Mouse (Mus musculus): ENCODE results near the gene Ctnnbip1.

The Ctnnbip1 gene

DNA sequence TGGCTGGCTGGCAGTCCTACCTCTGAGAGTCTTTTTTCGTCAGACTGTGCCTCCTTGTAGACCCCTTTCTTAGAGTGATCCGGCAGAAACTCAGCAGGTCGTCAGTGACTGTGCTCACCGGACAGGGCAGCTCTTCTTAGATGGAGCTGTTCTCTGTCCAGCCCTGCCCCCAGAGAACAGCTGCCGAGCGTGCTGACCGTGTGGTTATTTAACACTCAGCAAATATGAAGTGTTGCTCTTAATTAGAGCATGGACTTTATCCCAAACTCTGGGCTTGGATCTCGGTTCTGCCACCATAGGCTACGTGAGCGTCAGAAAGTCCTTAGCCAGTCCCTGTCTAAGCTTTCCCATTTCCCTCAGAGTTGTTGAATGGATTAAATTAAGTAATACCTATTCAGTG lies 3.2 kb downstream of the Ctnnbip1 start:
- no peak for DNase-seq (ENCODE audit: low spot score in 2 of 2)

DNA sequence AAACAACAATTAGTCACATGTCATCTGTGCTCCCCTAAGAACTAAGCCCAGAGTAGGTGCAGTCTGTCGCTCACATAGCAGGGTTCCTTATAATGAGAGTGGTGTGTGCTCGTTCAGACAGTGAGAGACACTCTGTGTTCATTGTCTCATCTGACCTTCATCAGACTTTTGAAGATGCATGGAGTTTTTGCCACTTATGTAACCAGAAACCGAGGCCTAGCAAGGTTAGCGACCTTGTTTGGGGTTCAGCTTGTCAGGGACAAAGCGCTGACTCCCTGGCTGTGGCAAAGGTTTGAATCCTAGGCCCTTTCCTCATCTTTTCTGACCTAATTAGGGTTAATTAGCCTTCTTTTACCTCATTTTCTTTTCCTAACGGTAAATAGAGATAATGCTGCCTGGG lies 5.9 kb downstream of the Ctnnbip1 start:
- DNase-seq (ENCODE audit: low spot score in 2 of 2) = no peak

DNA sequence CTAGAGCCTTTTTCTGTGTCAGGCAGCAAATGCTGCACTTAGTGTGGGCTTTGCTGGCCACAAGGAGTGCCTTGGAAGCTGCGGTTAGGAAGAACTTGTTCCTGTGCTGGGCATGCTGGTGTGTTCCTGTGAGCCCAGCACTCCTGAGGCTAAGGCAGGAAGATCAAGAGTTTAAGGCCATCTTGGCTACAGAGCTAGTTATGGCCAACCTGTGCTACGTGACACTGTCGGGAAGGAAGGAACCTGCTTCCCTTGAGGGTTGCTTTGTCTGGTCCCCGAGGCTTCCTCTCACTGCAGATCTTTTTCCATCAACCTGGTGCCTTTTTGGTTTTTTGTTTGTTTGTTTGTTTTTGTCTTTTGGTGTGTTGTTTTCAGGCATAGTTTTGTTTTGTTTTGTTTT lies 7.1 kb downstream of the Ctnnbip1 start:
- no peak for DNase-seq (ENCODE audit: low spot score in 2 of 2)

DNA sequence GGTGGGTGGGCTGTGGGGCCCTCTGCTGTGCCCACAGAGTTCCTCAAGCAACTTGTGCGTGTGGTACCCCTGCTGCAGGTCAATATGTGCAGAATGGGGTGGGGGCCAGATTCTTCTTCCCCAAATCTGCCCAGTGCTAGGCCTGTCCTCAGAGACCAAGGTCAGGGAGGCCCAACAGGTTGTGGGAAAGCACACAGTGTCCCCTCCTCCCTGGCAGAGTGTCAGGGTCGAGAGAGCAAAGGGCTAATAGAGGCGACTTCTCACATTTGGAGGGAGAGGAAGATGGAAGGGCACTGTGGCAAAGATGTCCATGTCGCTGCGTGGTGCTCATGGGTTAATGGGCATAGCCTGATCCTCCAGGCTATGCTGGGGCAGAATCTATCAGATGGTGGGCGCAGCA lies 7.8 kb downstream of the Ctnnbip1 start:
- no peak for DNase-seq (ENCODE audit: low spot score in 2 of 2)

DNA sequence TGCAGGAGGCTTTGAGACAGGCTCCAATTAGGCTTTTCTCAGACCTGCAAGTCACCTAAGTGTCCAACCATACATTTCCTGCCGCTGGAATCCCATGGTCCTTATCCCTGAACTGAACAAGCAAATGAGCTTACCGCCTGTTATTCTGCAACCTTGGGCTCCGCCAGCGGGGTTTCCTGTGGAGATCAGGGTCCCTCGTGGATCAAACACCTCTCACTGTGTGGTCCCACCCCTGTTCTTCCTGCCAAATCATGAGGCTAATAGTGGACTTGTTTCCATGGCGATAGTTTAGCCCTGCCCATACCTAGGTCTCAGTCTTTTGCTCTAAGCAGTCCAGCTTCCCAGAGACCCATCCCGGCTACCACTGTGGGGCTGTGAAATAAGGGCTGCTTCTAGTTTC lies 8.3 kb downstream of the Ctnnbip1 start:
- no peak for DNase-seq (ENCODE audit: low spot score in 2 of 2)

DNA sequence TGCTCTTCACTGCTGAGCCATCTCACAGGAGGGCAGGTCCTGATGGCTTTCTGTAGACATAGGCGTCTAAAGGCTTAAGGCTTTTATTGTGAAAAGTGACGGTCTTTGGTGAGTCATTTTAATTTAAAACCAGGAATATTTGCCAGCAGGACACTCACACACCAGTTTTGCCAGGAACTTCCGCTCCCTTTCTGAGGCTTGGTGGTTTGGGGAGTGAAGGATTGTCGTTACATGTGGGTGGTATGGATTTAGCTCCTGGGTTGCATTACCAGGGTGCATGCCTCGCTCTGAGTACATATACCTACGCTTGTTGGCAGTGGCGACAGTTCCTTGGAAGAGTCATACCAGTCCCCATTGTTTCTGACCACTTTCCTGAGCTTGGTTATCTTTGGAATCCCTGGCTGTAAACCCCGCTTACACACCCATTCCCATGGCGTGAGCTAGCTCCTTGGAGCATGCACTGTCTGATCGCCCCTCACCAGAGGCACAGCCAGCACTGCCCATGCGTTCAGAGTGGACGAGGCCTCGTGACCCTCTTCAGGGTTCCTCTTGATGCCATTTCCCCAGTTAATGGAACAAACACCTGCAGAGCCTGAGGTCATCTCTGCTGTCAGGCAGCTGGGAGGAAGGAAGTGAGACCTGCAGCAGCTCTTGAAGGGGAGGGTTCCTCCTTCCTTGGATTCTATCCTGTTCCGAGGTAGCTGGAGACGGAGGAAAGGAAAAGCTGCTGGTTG lies 9.8 kb downstream of the Ctnnbip1 start:
- no peak for DNase-seq (ENCODE audit: low spot score in 2 of 2)

DNA sequence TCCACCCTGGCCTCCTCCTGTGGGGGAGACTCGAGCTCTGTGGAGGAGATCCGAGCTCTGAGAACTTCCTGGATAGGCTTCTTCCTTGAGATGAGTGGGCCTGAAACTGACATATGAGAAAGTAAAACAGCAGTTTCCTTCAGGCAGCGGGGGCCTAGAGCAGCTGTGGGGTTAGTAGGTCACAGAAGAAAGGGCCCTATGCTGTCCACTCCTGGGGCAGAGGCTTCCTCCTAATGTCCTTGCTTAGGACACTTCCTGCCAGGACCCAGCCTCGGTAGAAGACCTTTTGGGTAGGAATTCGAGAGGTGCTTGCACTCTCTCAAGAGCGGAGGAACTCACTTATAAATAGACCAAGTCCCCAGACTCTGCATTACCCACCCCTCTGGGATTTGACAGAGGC lies 11.7 kb downstream of the Ctnnbip1 start:
- no peak for DNase-seq (ENCODE audit: low spot score in 2 of 2)

DNA sequence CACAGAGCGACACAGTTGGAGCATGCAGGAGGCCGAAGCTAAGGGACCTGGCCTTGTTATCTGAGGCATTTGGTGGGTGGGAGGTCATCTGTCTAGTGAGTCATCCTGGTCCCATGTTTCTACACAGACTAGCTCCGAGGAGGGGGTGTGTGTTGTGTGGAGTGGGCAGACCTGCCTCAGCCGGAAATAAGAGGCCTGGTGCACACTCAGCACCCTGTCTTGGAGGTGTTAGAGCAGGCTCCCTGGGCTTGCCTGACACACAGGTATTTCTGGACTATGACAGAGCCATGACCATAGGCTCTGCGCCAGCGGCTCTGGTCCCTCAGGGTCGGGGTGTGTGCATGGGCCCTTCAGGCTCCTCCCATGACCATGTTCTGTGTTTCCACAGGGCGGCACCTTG lies 21.4 kb downstream of the Ctnnbip1 start:
- DNase-seq (ENCODE audit: low spot score in 2 of 2) = no peak

DNA sequence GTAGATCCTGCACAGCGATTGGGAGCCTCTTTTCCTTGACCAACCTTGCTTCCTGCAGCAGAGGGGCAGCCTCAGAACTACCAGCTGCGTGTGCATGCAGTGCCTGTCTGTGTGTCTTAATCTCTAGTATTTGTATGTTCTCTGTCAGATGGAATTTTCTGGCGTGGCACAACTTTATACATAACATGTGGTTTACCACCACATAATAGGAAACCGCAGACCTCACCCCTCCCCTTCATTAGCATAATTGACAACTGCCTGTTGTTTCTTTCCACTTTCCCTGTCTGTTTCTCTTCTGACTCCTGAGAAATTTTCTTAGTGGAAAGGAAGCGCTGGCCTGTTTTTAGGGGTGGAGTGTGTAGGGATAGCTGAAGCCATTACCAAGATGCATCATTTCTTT lies 23.9 kb downstream of the Ctnnbip1 start:
- DNase-seq (ENCODE audit: low spot score in 2 of 2) = no peak

DNA sequence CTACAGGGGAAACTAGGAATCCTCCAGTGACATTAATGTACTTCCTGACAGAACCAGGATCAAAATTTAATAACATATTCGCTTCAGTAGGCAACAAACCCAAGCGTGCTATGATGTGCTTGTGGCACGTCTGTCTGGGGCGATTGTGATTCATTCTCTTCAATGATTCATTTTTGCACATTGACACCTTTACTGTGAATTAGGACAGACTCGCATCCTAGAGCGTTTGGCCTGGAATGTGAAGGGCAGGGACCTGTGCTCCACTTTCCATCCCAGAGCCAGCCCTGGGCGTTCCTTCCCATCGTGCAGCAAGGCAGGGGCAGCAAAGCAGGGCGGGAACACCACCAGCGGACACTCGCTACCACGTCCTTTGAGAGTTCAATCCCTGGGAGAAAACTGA lies 24.4 kb downstream of the Ctnnbip1 start:
- no peak for DNase-seq (ENCODE audit: low spot score in 2 of 2)

DNA sequence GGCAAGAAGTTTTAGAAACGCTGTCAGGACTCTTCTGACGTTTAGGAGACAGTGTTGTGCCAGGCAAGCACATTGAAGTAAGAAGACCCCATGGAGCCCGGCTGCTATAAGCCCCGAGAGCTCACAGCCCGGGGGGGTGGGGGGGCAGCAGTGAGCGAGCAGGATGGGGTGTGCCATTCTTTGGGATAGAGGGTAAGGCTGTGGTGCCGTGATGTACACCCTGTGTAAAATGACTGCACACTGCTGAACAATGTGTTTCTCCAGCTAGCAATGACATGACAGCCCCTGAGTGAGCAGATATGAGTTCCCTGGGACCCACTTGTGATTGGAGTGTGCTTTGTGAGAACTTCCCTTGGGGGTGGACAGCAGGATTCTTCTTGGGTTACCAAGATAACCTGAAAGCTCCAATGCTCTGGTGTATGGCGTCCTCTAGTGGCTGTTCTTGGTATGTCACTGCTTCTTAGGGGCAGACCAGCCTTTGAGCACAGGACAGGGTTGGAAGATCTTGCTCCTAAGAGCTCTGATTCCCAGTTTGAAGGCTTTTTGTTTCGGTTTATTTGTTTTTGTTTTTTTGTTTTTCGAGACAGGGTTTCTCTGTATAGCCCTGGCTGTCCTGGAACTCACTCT lies 25.0 kb downstream of the Ctnnbip1 start:
- DNase-seq (ENCODE audit: low spot score in 2 of 2) = peak; percentile 76 to 89

DNA sequence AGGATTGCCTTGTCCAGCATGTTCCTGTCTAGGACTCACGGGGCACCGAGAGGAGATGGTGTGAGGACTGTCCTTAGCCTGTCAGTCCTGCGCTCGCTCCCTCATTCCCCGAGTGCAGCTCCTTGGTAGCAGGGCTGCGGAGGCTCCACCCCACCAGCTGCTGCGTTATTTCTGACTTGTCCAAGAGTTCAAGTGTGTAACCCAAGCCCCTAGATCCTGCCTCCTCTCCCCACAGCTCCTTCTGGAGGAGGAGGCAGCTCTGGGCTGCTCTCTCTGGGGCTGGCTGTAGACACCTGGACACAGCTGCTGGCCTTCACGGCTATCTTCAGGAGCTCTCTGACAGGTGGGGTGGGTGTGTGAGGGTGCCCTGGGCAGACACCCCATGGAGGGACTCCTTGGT lies 26.9 kb downstream of the Ctnnbip1 start:
- no peak for DNase-seq (ENCODE audit: low spot score in 2 of 2)

DNA sequence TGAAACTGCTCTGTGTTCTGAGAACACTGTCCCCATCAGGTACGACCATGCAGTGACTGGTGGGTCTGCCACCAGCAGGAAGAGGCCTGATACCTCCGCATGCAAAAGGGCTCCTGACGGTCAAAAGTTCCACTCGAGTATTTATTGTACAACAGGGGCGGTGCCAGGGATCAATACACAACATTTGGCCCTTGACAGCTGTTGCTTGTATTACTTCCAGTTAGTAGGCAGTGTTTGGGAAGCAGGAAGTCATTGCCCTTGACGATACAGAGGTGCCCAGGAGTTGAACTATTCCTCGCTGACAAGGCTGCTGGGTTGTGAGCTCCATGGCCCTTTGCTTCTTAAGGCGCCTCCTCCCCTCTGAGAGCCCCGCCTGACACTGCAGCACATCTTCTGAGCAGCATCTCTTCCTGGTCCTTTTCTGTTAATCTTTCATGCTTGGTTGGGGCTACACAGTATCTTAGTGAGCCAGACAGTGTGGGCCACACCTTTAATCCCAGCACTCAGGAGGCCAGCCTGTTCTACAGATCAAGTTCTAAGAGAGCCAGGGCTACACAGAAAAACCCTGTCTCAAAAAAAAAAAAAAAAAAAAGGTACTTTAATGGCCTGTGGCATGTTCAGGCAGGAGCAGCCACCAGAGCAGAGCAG lies 28.9 kb downstream of the Ctnnbip1 start:
- DNase-seq (ENCODE audit: low spot score in 2 of 2) = no peak

DNA sequence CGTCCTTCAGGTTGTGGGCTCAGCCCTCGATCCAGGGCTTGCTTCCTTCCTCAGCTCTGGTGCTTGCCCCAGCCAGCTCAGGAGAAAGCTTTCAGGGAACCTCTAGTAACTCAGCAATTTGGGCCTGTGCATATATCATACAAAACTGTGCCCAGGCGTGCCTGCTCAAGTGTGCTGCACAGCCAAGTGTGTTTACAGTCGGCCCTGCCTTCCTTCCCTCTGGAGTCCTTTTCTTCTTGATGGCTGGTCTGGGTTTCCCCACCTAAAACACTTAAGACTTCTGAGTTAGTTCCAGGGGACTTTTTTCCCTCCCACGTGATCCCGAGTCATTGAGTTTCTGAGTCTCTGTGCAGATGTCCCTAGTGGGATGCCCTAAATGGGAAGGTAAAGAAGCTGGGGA lies 29.5 kb downstream of the Ctnnbip1 start:
- DNase-seq (ENCODE audit: low spot score in 2 of 2) = no peak

DNA sequence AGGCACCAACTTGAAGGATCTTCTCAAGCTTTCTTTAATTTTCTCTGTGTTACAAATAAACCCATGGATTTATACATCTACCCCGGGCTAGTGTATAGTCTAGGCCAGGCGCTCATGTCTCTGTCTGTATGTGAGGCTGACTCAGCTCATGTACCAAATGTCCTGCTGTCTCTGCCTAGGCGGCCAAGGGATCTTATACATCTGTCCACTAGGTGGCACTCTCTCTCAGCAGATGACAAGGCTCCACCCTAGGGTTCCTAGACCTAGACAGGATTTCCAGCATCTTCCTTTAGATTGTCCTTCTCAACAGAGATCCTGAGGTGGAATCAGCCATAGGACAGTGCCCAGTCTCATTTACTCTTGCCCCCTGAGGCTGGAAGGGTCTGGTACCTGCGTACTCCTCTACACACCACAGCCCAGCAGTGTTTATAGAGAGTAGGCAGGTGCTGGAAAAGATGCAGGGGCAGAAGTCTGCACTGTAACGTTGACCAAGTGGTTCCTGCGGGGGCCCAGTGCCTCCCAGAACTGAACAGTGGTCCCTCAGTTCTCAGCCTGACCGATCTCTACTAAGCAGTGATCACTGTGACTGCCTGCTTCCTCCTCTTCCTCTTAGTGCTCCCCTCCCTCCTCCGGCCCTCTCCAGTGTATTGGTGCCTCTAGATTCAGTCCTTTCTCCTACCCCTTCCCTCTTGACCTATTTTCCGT lies 31.3 kb downstream of the Ctnnbip1 start:
- DNase-seq (ENCODE audit: low spot score in 2 of 2) = peak; percentile 65 to 79

DNA sequence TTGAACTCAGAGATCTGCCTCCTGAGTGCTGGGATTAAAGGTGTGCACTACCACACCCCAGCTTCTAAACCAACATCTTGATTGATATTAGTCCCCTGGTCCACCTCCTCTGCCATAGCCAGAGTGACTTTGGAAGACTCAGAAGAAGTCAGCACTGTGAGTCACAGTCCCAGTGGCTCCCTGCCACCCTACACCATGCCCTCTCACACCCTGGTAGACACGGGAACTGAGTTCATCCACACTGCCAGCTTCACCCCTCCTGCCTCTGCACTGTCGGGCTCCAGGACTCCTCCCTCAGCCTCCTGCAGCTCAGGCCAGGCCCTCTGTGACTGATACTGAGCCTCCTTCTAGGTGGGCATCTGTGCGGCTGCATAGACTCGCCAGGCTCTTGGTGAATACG lies 32.8 kb downstream of the Ctnnbip1 start:
- no peak for DNase-seq (ENCODE audit: low spot score in 2 of 2)

DNA sequence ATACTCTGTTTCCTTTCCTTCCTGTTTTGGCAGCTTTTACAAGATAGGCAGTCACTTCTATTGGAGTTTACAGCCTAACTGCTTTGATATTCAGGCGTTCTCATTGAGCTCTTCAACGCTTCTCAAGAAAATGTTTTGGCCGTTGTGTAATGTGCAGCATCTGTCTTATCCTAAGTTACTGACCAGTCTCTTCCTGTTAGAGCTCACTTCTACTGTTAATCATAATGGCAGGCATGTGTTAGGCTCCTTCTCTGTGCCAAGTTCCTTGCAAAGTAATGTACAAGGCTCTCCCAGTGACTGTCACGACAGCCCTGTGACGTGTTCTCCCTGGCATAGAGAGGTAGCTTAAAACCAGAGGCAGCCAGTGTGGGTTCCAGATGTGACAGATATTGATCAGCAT lies 33.7 kb downstream of the Ctnnbip1 start:
- DNase-seq (ENCODE audit: low spot score in 2 of 2) = no peak

DNA sequence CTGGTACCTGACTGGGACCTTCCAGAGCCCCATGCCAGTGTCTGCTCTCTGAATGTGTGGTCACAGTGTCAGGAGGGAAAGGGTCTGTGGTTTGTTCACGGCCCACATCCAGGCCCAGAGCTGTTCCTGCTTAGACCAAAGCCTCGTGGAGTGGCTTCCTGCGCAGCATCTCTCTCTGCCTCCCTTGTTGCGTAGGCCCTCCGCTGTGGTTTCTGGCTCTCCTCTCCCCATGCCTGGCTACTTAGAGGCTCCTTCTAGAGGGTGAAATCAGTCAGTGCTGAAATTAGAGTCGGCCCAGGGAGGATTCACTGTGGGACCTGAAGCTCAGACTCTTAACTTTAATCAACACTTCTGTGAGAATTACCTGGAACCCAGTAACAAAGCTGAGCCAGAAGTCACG lies 35.8 kb downstream of the Ctnnbip1 start:
- DNase-seq (ENCODE audit: low spot score in 2 of 2) = no peak

DNA sequence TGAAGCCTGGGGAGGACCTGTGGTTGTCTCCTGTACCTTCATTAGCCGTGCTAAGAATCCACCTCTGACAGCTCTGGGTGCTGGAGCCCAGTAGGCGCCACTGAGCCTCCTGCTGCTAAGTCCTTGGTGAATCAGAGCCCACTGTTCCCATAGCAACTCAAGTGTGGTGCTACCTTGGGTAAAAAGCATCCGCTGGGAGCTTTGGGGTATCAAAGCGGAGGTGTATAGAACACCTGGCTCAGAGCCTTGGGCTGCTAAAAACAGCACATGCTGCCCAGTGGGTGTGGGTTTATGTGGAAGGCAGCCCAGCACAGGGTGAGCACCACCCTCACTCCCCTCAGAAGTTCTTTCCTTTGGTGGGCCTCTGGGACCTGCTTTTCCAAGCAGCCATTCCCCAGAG lies 38.1 kb downstream of the Ctnnbip1 start:
- DNase-seq (ENCODE audit: low spot score in 2 of 2) = peak in 1 of 2 experiments; percentile 57

DNA sequence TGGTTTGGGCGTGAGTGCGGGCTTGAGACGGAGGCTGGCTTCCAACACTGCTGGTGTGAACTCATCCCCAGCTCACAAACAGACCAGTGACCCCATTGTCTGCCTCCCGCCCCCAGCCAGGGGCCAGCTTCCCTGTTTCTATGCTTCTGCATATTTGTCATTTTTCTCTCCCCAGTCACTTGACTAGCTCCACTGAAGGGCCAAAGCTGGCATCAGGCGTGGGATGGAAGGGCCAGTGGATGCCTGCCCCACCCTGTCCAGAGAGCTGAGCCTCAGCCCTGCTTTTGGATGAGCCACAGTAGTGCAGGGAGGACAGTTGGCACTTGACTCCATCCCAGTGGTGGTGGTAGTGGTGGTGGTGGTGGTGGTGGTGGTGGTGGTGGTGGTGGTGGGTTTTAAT lies 39.9 kb downstream of the Ctnnbip1 start:
- DNase-seq (ENCODE audit: low spot score in 2 of 2) = no peak

DNA sequence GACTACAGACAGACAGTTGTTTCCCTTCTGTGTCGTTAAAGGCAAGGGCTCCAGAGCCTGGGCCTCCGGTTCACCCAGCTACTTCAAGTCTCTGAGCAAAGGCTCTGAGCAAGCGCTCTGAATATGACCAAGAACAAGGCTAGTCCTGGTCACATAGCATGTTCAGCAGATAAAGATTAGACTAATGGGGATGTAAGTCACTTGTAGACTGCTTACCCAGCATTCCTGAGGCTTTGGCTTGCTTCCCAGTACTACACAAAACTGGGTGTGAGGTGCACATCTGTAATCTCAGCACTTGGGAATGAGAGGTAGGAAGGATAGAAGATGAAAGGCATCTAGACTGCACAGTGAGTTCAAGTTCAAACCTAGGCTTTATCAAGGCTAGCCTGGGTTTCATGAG lies 40.4 kb downstream of the Ctnnbip1 start:
- DNase-seq (ENCODE audit: low spot score in 2 of 2) = no peak

DNA sequence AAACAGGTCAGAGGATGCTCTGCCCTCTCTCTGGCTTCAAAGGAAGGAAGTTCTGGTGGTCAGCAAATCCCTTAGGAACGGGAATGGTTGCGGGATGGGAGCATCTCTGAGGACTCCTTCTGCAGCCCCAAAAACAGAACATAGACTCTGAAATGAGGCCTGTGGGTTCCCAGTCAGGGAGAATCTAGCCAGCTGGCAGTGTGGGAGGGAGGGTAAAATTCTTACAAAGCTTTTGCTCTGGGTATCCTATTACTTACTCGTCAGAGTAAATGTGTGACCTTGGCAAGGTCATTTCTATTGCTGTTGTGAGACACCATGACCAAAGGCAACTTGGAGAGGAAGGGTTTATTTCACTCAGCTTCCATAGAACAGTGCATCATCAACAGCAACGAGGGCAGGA lies 43.4 kb downstream of the Ctnnbip1 start:
- DNase-seq (ENCODE audit: low spot score in 2 of 2) = no peak
